Mouse (Mus musculus) spleen, adult 2 months (tissue): ENCODE results near the gene Asap3. TPM values are rescaled to one million over a fixed set of nuclear protein-coding genes. Genes with fewer than 3 reads are reported as not detected.
A peak's percentile ranks its signal among the peaks of the same experiment; 100 is the strongest.

Experiments
- DNase-seq, 2 experiments: peaks; one replicate each; pipeline versions ENCODE4 v3.0.0 to v3.0.0-alpha.2; 2012 to 2021; ENCODE audit warnings: low spot score in 2 of 2, low read depth in 1 of 2
- H3K27ac ChIP-seq: fragments of 200-500 bp; 2 replicates; pipeline ENCODE4 v1.5.1; 2012; ENCODE audit warnings: low read length, inconsistent platforms; ENCODE audit not compliant: insufficient read depth
- H3K27me3 ChIP-seq: fragments of 200-500 bp; 2 replicates; pipeline ENCODE4 v1.6.1; 2012; ENCODE audit warnings: mild to moderate bottlenecking, moderate library complexity, low read length, inconsistent platforms; ENCODE audit not compliant: control insufficient read depth, insufficient read depth
- H3K36me3 ChIP-seq: fragments of 200-500 bp; 2 replicates; pipeline ENCODE4 v1.6.1; 2012; ENCODE audit warnings: mild to moderate bottlenecking, low read length, inconsistent platforms; ENCODE audit not compliant: control insufficient read depth, insufficient read depth
- H3K4me1 ChIP-seq: fragments of 200-500 bp; 2 replicates; pipeline ENCODE4 v1.6.1; 2011; ENCODE audit warnings: inconsistent platforms; ENCODE audit not compliant: control insufficient read depth, insufficient read depth, insufficient read length
- H3K4me3 ChIP-seq: fragments of 200-500 bp; 2 replicates; pipeline ENCODE4 v1.5.1; 2011; ENCODE audit warnings: mild to moderate bottlenecking, inconsistent platforms; ENCODE audit not compliant: insufficient read depth, insufficient read length; ENCODE audit errors: extremely low read depth
- CTCF ChIP-seq: fragments of 200-500 bp; IDR thresholded peaks from 2 replicates; pipeline ENCODE4 v1.5.1; 2011; ENCODE audit warnings: mild to moderate bottlenecking, inconsistent platforms; ENCODE audit not compliant: insufficient read depth, insufficient read length, insufficient replicate concordance; ENCODE audit errors: extremely low read depth
- POLR2A ChIP-seq: fragments of 200-500 bp; IDR thresholded peaks from 2 replicates; pipeline ENCODE4 v1.6.1; 2011; ENCODE audit warnings: low read depth, low read length, inconsistent platforms
- WGBS: fragments of 180-500 bp; shearing (Covaris S2); methylation state at CpG from one replicate; pipeline ENCODE4 v1.1.7; 2018; 5-methylcytosine and 5-hydroxymethylcytosine counted together
- polyA plus RNA-seq: library from polyadenylated mRNA; depleted of rRNA; stranded (reverse); fragments of >200 nt; gene quantifications from 2 replicates; pipeline ENCODE4 v1.2.3, GENCODE M21; 2012

Gene Asap3
- polyA plus RNA-seq, 1 experiment = 2.5 TPM

DNA sequence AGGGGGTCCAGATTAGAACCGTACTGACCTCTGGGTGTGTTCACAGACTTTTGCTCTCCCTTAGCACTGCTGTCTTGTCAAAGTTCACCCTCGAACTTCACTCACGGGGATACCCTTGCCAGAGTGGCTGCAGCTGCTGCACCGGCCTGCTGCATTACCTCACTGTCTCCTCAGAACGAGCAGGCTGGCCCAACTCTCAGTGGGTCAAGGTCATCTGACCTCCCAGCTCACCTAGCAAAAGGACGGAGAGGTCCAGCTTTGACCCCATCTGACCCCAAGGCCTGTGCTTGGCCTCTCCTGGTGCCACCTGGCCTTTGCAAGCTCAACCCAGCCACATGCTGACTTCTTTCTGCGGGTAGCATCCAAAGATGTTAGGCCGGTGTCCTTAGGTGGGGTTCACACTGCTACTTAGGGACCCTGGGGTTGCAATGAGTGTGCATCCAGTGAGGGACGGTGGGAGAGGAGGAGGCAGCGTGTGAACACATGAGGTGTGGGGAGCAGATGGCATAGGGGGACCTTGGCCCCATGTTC is 30.1 kb upstream of the Asap3 start:
- Histone ChIP-seq H3K36me3 (no peaks in the 10 kb centered on the region), H3K27ac (peak overlapping the region; percentile 96), H3K27me3 (no peaks in the 10 kb centered on the region), H3K4me3 (no peak overlapping the region), H3K4me1 (peaks cover 55% of the 10 kb centered on the region; the same call in 1 of the 2 replicates)
- no peak for TF ChIP-seq CTCF
- no peak for TF ChIP-seq POLR2A
- WGBS = 61% methylated on average over 10 of the region's 10 CpGs
- DNase-seq = no peak

DNA sequence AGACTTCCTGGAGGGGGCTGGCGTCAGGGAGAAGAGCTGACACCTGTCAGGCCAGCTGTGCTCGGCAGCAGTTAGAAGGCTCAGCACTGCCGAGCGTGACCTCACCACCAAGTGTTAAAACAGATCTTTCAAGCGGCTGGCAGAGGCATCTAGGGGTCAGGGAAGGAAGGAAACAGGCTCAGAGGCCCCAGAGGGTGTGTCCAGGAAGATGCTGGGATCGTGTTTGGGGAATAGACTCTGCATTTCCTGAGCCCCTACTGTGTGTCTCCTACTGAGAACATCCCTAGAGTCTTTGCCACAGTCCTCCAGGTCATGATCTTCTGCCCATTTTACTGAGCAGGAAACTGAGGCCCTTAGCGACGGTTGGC is 28.9 kb upstream of the Asap3 start:
- H3K4me1 ChIP-seq = peaks cover 60% of the 10 kb centered on the region; the same call in 1 of the 2 replicates

DNA sequence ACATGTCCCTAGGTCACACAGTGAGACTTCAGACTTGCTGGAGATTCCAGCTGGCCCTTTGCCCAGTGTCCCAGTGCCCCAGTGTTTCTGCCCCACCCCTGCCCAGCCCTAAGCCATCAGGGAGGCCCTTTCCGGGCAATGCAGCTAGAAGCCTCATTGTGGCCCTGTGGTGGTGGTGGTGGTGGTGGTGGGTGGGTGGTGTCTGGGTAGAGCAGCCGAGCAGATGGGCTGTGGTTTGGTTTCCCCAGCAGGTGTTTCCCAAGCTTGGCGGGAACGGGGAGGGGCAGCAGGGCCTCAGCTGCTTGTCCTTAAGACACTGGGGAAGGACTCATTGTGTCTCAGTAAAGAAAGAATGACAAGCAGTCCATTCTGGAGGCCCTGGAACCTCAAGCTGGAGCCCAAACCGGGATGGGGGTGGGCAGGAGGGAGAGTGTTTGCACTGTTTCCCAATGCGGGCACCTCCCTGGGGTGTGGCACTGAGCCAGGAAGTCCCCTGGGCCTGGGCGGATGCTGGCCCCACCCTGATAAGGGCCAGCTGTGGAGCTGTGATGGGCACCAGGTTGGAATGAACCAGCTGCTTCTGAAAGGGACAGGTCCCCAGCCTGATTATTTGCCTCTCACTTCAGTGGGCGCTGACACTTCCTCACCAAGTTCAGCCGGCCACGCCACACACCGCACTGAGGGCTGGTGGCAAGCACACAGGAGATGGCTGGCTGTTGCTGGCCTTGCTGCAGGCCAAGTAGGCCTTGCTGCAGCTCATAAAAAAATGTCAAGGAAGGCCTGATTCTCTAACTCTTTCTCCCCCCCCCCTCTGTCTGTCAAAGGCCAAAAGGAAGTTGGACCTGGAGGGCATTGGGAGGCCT is 28.3 kb upstream of the Asap3 start:
- Histone ChIP-seq H3K4me3 (peak overlapping the region; percentile 24; the same call in 1 of the 2 replicates), H3K27me3 (no peaks in the 10 kb centered on the region), H3K4me1 (peaks cover 61% of the 10 kb centered on the region; the same call in 1 of the 2 replicates), H3K36me3 (no peaks in the 10 kb centered on the region), H3K27ac (peak overlapping the region; percentile 96)
- no peak for TF ChIP-seq CTCF
- TF ChIP-seq POLR2A = peak; percentile 35
- peak; percentile 59 to 75 for DNase-seq
- WGBS = 7% methylated on average over 11 of the region's 11 CpGs

More for the DNA sequence above, 28.9 kb upstream of the Asap3 start:
- TF ChIP-seq POLR2A (no peak), CTCF (no peak)
- no peaks in the 10 kb centered on the region for H3K36me3 ChIP-seq
- 5% methylated on average over 8 of the region's 8 CpGs for WGBS
- H3K27ac ChIP-seq = peak overlapping the region; percentile 96
- H3K4me3 ChIP-seq = no peak overlapping the region
- H3K27me3 ChIP-seq = no peaks in the 10 kb centered on the region
- peak in 1 of 2 experiments; percentile 58 for DNase-seq

DNA sequence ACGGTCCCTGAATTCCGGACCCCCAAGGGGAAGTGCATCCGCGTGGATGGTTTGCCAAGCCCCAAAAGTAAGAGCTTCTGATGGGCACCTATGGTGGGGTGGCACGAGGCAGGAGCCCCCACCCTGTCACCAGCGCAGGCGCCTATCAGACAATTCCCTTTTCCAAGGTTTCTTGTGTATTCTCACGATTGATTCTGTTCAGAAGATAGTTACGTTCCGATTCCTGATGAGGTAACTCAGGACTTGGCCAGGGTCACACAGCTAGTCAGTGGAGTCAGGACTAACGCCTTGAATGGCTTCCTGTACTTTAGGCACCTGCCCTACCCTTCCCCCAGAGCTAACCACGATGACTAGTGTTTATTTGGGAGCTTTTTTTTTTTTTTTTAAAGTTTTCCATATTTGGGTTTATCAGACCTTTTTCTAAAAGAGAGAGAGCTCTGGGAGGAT is 27.7 kb upstream of the Asap3 start:
- no peaks in the 10 kb centered on the region for H3K27me3 ChIP-seq
- no peak for TF ChIP-seq CTCF
- no peak for TF ChIP-seq POLR2A
- peaks cover 61% of the 10 kb centered on the region; the same call in 1 of the 2 replicates for H3K4me1 ChIP-seq
- WGBS = 9% methylated on average over 12 of the region's 12 CpGs
- H3K27ac ChIP-seq = peak overlapping the region; percentile 96
- 0 out of 2 replicates have a peak, but pooled peaks cover 1% of the 10 kb centered on the region for H3K36me3 ChIP-seq
- peak overlapping the region; percentile 24; the same call in 1 of the 2 replicates for H3K4me3 ChIP-seq
- peak in 1 of 2 experiments; percentile 28 for DNase-seq

DNA sequence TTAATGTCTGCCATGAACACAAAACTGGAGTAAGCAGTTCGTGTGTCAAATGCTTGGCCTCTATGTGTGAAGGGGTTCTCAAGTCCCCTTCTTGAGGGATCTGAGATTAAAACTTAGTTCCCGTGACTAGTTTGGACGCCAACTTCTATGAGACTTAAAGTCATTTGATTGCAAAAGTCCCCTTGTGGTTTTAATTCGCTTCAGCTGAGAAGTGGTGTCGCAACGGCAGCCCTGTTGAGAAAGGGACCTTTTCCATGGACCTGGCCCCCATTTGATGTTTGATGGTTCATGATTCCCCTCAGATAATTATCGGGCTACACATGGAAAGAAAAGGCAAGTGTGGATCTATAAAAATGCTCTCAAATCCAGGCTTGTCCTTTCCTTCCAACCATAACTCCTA is 26.7 kb upstream of the Asap3 start:
- Histone ChIP-seq H3K27ac (peak overlapping the region; percentile 96), H3K27me3 (no peaks in the 10 kb centered on the region), H3K36me3 (0 out of 2 replicates have a peak, but pooled peaks cover 1% of the 10 kb centered on the region), H3K4me1 (peaks cover 53% of the 10 kb centered on the region; the same call in 1 of the 2 replicates), H3K4me3 (0 out of 2 replicates have a peak overlapping the region, but pooled peaks have one; percentile 63)
- TF ChIP-seq POLR2A (no peak), CTCF (no peak)
- 27% methylated on average over 7 of the region's 7 CpGs for WGBS
- DNase-seq = no peak

DNA sequence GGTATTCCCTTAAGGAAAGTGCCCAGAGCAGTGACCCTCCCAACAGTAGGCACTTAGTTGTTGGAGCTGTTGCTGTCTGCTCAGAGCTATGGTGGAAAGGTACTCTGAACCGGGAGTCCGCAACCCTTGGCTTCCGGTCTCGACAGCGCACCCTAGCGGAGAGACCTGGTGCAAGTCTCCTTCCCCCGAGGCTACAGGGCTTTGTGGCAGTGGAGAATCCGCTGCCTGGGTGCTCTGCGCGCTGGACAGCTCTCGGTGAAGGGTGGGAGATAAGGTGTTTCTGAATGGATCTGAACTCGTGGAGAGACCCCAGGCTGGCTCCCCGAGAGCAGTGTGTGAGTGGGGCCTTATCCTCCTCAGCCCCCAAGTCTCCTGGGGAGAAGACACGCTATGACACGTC is 26.2 kb upstream of the Asap3 start:
- DNase-seq = peak; percentile 87 to 96
- Histone ChIP-seq H3K27ac (peak overlapping the region; percentile 96), H3K27me3 (no peaks in the 10 kb centered on the region), H3K4me1 (peaks cover 49% of the 10 kb centered on the region; the same call in 1 of the 2 replicates), H3K36me3 (0 out of 2 replicates have a peak, but pooled peaks cover 1% of the 10 kb centered on the region), H3K4me3 (peak overlapping the region; percentile 63)
- 17% methylated on average over 15 of the region's 15 CpGs for WGBS
- TF ChIP-seq POLR2A (no peak; the same call in 1 of the 2 replicates), CTCF (peak; percentile 92)
